In the genomic region with DNA sequence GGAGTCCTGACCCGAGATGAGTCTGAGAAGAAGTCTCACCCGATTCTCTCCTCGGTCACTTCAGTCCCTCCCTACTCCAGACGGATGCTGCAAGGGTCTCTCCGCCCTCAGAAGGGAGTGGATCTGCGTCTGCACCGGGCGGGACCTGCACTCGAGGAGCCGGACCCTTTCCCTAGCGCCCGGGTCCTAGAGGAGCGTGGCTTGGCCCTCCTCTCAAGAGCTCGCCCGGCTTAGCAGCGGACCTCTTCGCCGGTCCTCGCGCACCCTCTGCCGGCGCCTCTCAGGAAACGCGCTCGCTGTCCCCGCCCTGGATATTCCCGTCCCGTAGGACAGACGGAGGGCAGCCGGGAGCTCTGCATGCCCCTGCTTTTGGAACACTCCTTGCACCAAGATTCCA, we compare ENCODE assay signal across 7 mouse cellular contexts. TPM values are rescaled to one million over a fixed set of nuclear protein-coding genes. Genes with fewer than 3 reads are reported as not detected.
DNase-seq lines count a peak whose midpoint lies in the region; ATAC-seq lines count a peak whose summit lies in the region.

No protein-coding gene starts in this region.

- no peaks in the 10 kb centered on the region for H3K36me3 ChIP-seq in midbrain, embryonic 10.5 days

- intact Hi-C loops in gastrocnemius, postnatal 14 days (cut with DNase I; ENCODE audit: low total_unique reads) = loop anchor here (5.0 to 10.0 kb wide), 4 partner anchors 60 to 323 kb away; no protein-coding TSS in a partner anchor
- intact Hi-C loops in left cerebral cortex, postnatal 36 days (cut with DNase I) = loop anchor here (1.0 to 10.0 kb wide), 4 partner anchors 58 to 470 kb away; partner anchors contain the start of gene Kazald1

- peak; percentile 82 for DNase-seq in gastrocnemius, postnatal 14 days
- peak; percentile 74 to 79 for DNase-seq in left cerebral cortex, postnatal 36 days (ENCODE audit: low spot score in 2 of 2)
- peak; percentile 86 for DNase-seq in midbrain, embryonic 10.5 days (ENCODE audit: low spot score)
- peak; percentile 43 to 62 for DNase-seq in right cerebral cortex, postnatal 36 days (ENCODE audit: low spot score in 2 of 2)

- WGBS in midbrain, embryonic 10.5 days = under 1% methylated on average over 30 of the region's 30 CpGs

- H3K4me3 ChIP-seq in midbrain, embryonic 10.5 days = peak overlapping the region; percentile 50

- no peak overlapping the region for H3K27ac ChIP-seq in midbrain, embryonic 10.5 days (replicated peaks)

- peak; percentile 63 for ATAC-seq in activated CD4-positive, CD25-positive, alpha-beta regulatory T cell, adult 4 months
- peak; percentile 75 for ATAC-seq in common myeloid progenitor, adult 5-6 weeks (replicated peaks; ENCODE audit: low read depth, poor library complexity, severe bottlenecking)
- ATAC-seq in inflammation-experienced regulatory T-cells, adult 6 months = peak; percentile 70

- H3K27me3 ChIP-seq in midbrain, embryonic 10.5 days (ENCODE audit: low read depth, poor library complexity, severe bottlenecking) = peaks cover 100% of the 10 kb centered on the region

- peaks cover 41% of the 10 kb centered on the region for H3K4me1 ChIP-seq in midbrain, embryonic 10.5 days

- no peaks in the 10 kb centered on the region for H3K9me3 ChIP-seq in midbrain, embryonic 10.5 days (replicated peaks)

RNA-seq across cellular contexts. Expression of gene Poll, which starts 15.4 kb away (rescaled TPM):
- 10 to 100 TPM; 16.2 to 31.6 TPM for polyA plus RNA-seq in activated CD4-positive, CD25-positive, alpha-beta regulatory T cell, adult 4 months (2017; shearing (Covaris generic))
- total RNA-seq in common myeloid progenitor, adult 5-6 weeks (2017) = 9.3 and 14.0 TPM in 2 replicates
- 10 to 100 TPM; 11.2 to 11.3 TPM for total RNA-seq in gastrocnemius, postnatal 14 days (2021)
- polyA plus RNA-seq in inflammation-experienced regulatory T-cells, adult 6 months (2017; shearing (Covaris generic)) = 10 to 100 TPM; 24.9 to 27.6 (median 25.5) TPM
- 1 to 10 TPM; 9.0 to 9.8 TPM for total RNA-seq in left cerebral cortex, postnatal 36 days (2021)
- polyA plus RNA-seq in midbrain, embryonic 10.5 days (2016; fragmentation: Nextera tagmentation; extraction: Ambion mirVana) = 22.3 and 23.0 TPM in 2 replicates

RNA-seq across cellular contexts. Expression of gene Gm17018, which starts 15.5 kb away (rescaled TPM):
- polyA plus RNA-seq in activated CD4-positive, CD25-positive, alpha-beta regulatory T cell, adult 4 months (2017; shearing (Covaris generic)) = 10 to 100 TPM; 65.5 to 69.1 TPM
- 27.9 and 29.5 TPM in 2 replicates for total RNA-seq in common myeloid progenitor, adult 5-6 weeks (2017)
- total RNA-seq in gastrocnemius, postnatal 14 days (2021) = 10 to 100 TPM; 12.8 to 13.5 TPM
- polyA plus RNA-seq in inflammation-experienced regulatory T-cells, adult 6 months (2017; shearing (Covaris generic)) = 10 to 100 TPM; 58.9 to 75.9 (median 69.8) TPM
- 10 to 100 TPM; 74.2 to 75.2 TPM for total RNA-seq in left cerebral cortex, postnatal 36 days (2021)
- 47.2 and 47.9 TPM in 2 replicates for polyA plus RNA-seq in midbrain, embryonic 10.5 days (2016; fragmentation: Nextera tagmentation; extraction: Ambion mirVana)
